Mouse (Mus musculus) adrenal gland, adult (tissue): ENCODE measurements around the gene Wrap53.
"Not testable (repeated sequence)": the region's sequence is repeated elsewhere in the genome, so short reads cannot be mapped to it uniquely, and the experiment has no call there.

ENCODE experiments used
- DNase-seq, 2 experiments: peaks; one replicate each; pipeline ENCODE4 v3.0.0; 2022 to 2023; ENCODE audit warnings: low spot score in 1 of 2; ENCODE audit not compliant: inconsistent age in 2 of 2

Wrap53 gene

GRCm38 (mm10) chr11:69575220-69575619, 4.8 kb downstream of the Wrap53 start:
- no peak for DNase-seq

GRCm38 (mm10) chr11:69565131-69565530, 14.9 kb downstream of the Wrap53 start:
- DNase-seq: no peak

GRCm38 (mm10) chr11:69564391-69564790, 15.7 kb downstream of the Wrap53 start:
- DNase-seq: no peak

- no peak for DNase-seq
Observed at GRCm38 (mm10) chr11:69563373-69563772, 16.7 kb downstream of the Wrap53 start.

GRCm38 (mm10) chr11:69560896-69561854, 18.9 kb downstream of the Wrap53 start:
- DNase-seq: no peak

GRCm38 (mm10) chr11:69559851-69560765, 19.9 kb downstream of the Wrap53 start, which contains the start of gene Efnb3:
Efnb3 (minus strand) TSS chr11:69560205.
- peak in 1 of 2 experiments; percentile 43 for DNase-seq

- peak in 1 of 2 experiments; percentile 38 for DNase-seq
Observed at GRCm38 (mm10) chr11:69559183-69559582, 20.9 kb downstream of the Wrap53 start.

GRCm38 (mm10) chr11:69558756-69559155, 21.3 kb downstream of the Wrap53 start:
- DNase-seq: peak in 1 of 2 experiments; percentile 45

- DNase-seq: no peak
Observed at GRCm38 (mm10) chr11:69557381-69557958, 22.6 kb downstream of the Wrap53 start.

GRCm38 (mm10) chr11:69554539-69555140, 25.4 kb downstream of the Wrap53 start:
- DNase-seq: no peak

- no peak for DNase-seq
Observed at GRCm38 (mm10) chr11:69553341-69553721, 26.7 kb downstream of the Wrap53 start.

GRCm38 (mm10) chr11:69552622-69553340, 27.3 kb downstream of the Wrap53 start:
- no peak for DNase-seq

GRCm38 (mm10) chr11:69551310-69551709, 28.7 kb downstream of the Wrap53 start:
- DNase-seq: no peak

- no peak for DNase-seq
Observed at GRCm38 (mm10) chr11:69549060-69549656, 30.9 kb downstream of the Wrap53 start, which contains the start of gene Dnah2. Dnah2 (minus strand) TSS chr11:69549110.

- DNase-seq: peak; percentile 51 to 79
Observed at GRCm38 (mm10) chr11:69547071-69547470, 33.0 kb downstream of the Wrap53 start.

GRCm38 (mm10) chr11:69546423-69547053, 33.5 kb downstream of the Wrap53 start:
- DNase-seq: peak; percentile 80 to 89

GRCm38 (mm10) chr11:69545957-69546356, 34.1 kb downstream of the Wrap53 start:
- DNase-seq: no peak

GRCm38 (mm10) chr11:69543598-69543997, 36.5 kb downstream of the Wrap53 start:
- DNase-seq: no peak

GRCm38 (mm10) chr11:69541741-69542140, 38.3 kb downstream of the Wrap53 start:
- not testable (repeated sequence) for DNase-seq
